Mouse (Mus musculus) hindbrain, embryonic 10.5 days (tissue): ENCODE results near the gene Cnnm3. TPM values are rescaled to one million over a fixed set of nuclear protein-coding genes. Genes with fewer than 3 reads are reported as not detected.

Experiments used
- polyA plus RNA-seq: library from polyadenylated mRNA; unstranded; fragments of >200 nt; fragmentation: Nextera tagmentation; extraction: Ambion mirVana; gene quantifications from 2 replicates; pipeline ENCODE4 v1.2.1, GENCODE M21; 2016

The Cnnm3 gene
- polyA plus RNA-seq, 1 experiment from 2014 or later = 3.2 TPM

Other genes with a start within 250 kb of the Cnnm3 start
- gene Neurl3, start 237.2 kb upstream of the Cnnm3 start, polyA plus RNA-seq = 0.30 and 0.31 TPM in 2 replicates
- gene Arid5a, start 204.1 kb upstream of the Cnnm3 start, polyA plus RNA-seq = 2.0 and 3.5 TPM in 2 replicates
- gene Kansl3, start 142.7 kb upstream of the Cnnm3 start, polyA plus RNA-seq = 44.5 and 47.0 TPM in 2 replicates
- gene Fer1l5, start 139.6 kb upstream of the Cnnm3 start, polyA plus RNA-seq = 1.2 and 1.6 TPM in 2 replicates
- 62.9 and 65.2 TPM in 2 replicates for gene Lman2l, start 66.6 kb upstream of the Cnnm3 start, polyA plus RNA-seq
- gene Cnnm4, start 40.2 kb upstream of the Cnnm3 start, polyA plus RNA-seq = 13.4 and 15.3 TPM in 2 replicates
- 15.7 and 18.0 TPM in 2 replicates for gene Ankrd23, start 25.0 kb downstream of the Cnnm3 start, polyA plus RNA-seq
- 0.75 TPM in 1 of 2 replicates, not detected in the other for gene Gm42417, start 27.6 kb downstream of the Cnnm3 start, polyA plus RNA-seq
- gene Ankrd39, start 35.6 kb downstream of the Cnnm3 start, polyA plus RNA-seq = 16.9 and 20.6 TPM in 2 replicates
- 25.4 and 29.6 TPM in 2 replicates for gene Sema4c, start 46.5 kb downstream of the Cnnm3 start, polyA plus RNA-seq
- 0.42 and 0.46 TPM in 2 replicates for gene Fam178b, start 171.3 kb downstream of the Cnnm3 start, polyA plus RNA-seq
- 566 and 596 TPM in 2 replicates for gene Cox5b, start 179.6 kb downstream of the Cnnm3 start, polyA plus RNA-seq
- 0.15 and 0.22 TPM in 2 replicates for gene 4933424G06Rik, start 198.3 kb downstream of the Cnnm3 start, polyA plus RNA-seq
- gene Actr1b, start 202.6 kb downstream of the Cnnm3 start, polyA plus RNA-seq = 135 and 147 TPM in 2 replicates
- 0.25 and 0.43 TPM in 2 replicates for gene Zap70, start 249.9 kb downstream of the Cnnm3 start, polyA plus RNA-seq